Mouse (Mus musculus) ovary, adult 2 months (tissue): ENCODE results near the gene Gm7168. TPM values are rescaled to one million over a fixed set of nuclear protein-coding genes. Genes with fewer than 3 reads are reported as not detected.

Source experiments
- polyA plus RNA-seq: library from polyadenylated mRNA; depleted of rRNA; stranded (reverse); fragments of >200 nt; gene quantifications from 2 replicates; pipeline ENCODE4 v1.2.3, GENCODE M21; 2012; rRNA removed

The Gm7168 gene
- 0.10 TPM in 1 of 2 replicates, not detected in the other for polyA plus RNA-seq

GRCm38 (mm10) chr17:13948073-13948472, at the start of gene Gm7168:
Gm7168 (plus strand) TSS chr17:13948373.

Other genes starting within 250 kb of the Gm7168 start
- gene Afdn, start 187.8 kb upstream of the Gm7168 start, polyA plus RNA-seq = 25.9 and 32.0 TPM in 2 replicates
- gene Tcte2, start 186.5 kb upstream of the Gm7168 start, polyA plus RNA-seq = 5.7 and 6.5 TPM in 2 replicates
- gene Gm7356, start 55.3 kb downstream of the Gm7168 start, polyA plus RNA-seq = not detected in 2 replicates
- gene Gm7358, start 111.2 kb downstream of the Gm7168 start, polyA plus RNA-seq = not detected in 2 replicates